Mouse (Mus musculus): ENCODE measurements around the gene Gm49394.

Gene Gm49394

GRCm38 (mm10) chr7:142659181-142659681 lies 10.5 kb downstream of the Gm49394 start:
- no peak for DNase-seq (ENCODE audit: inconsistent ontology term)

DNA sequence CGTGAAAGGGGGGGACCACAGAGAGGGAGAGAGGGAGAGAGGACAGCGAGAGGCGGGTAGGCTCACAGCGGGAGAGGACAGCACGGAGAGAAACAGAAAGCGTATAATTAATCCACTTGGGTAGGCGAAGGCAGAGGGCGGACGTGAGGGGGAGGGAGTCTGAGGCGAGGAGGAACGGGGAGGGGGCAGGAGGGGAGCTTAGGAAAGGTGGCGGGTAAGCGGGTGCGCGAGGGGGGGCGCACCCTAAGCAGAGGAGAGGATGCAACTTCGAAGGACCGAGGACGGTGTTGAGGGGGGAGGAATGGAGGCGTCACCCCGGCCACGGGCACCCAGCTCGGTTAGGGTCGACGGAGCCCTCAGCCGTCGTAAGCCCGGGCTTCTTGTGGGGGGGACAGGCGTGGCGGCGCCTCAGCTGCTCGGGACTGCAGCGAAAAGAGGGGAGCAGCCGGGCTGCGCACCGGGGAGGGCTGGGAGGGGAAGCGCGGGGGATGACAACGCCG lies 11.0 kb downstream of the Gm49394 start:
- DNase-seq (ENCODE audit: inconsistent ontology term): no peak

DNA sequence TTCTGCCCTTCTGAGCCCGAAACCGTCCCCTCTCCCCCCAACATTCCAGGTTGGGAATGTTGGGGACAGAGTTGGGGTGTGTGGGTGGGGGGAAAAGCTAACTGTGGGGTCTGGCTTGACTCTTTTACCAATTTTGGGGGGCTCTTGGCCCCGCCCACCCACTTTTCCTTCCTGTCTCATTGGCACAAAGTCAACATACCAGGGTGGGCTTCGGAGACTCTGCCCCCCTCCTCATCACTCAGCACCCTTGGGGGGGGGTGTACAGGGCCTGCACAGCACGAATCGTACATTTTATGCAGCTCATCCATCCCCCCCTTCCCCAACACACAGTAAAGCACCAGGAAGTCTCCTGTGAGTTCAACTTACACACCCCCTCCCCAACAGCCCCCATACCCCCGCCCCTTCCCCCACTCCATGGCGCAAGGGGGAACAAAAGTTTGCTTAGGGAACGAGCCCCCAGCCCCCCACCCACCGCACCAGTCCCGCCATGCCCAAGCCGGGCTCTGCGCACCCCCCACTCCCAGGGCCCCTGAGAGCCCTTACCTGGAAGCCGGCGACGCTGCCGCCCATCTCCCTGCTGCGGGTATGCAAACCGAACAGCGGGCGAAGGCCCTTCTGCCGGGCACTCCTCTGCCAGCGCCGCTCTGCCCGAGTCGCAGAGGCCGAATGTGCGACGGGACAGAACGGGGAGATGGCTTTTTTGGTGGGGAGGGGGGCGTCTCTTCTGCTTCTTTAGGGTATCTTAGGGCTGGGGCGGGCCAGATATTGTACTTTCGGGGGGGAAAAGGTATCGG lies 11.7 kb downstream of the Gm49394 start:
- no peak for DNase-seq (ENCODE audit: inconsistent ontology term)

DNA sequence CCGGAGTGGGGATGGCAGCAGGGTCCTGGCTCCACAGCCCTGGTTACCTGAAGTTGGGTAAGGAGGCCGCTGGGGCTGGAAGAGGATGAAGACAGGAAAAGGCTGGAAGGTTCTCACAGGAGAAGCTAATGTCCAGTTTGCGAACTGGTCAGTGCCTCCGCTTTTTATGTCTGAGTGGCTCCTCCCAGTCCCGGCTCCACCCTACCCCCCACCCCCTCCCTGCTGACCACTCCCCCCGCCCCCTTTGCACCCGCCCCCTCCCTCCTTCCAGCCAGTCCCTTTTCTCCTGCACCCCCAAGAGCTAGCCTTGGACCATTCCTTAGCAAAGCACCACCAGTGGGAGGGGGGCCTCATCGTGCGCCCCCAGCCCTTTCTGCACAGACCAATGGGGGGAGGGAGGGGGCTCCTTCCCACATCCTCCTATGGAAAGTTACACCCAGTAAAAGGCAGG lies 12.4 kb downstream of the Gm49394 start:
- DNase-seq (ENCODE audit: inconsistent ontology term): no peak

- DNase-seq (ENCODE audit: inconsistent ontology term): no peak
Observed at GRCm38 (mm10) chr7:142656055-142656454, 13.7 kb downstream of the Gm49394 start.

- no peak for DNase-seq (ENCODE audit: inconsistent ontology term)
Observed at GRCm38 (mm10) chr7:142655633-142656032, 14.1 kb downstream of the Gm49394 start.

DNA sequence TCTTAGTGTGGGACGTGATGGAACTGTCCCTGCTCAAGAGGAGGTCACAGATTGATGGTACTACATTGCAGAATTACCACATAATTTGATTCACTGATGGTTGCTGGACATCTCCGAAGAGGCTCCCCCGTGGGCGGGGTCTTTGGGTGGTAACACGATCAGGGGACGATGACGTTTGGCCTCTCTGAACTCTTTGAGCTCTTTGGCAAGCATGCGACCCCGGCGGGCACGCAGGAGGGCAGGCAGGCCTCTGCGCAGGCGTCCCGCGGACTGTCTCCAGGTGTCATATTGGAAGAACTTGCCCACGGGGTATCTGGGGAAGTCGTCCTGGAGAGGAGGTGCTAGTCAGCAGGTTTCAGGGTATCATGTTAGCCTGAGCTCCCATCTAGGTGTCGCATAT lies 16.0 kb downstream of the Gm49394 start:
- DNase-seq (ENCODE audit: inconsistent ontology term): no peak

- peak; percentile 95 for DNase-seq (ENCODE audit: inconsistent ontology term)
Observed at GRCm38 (mm10) chr7:142646676-142647075, 23.1 kb downstream of the Gm49394 start.

DNA sequence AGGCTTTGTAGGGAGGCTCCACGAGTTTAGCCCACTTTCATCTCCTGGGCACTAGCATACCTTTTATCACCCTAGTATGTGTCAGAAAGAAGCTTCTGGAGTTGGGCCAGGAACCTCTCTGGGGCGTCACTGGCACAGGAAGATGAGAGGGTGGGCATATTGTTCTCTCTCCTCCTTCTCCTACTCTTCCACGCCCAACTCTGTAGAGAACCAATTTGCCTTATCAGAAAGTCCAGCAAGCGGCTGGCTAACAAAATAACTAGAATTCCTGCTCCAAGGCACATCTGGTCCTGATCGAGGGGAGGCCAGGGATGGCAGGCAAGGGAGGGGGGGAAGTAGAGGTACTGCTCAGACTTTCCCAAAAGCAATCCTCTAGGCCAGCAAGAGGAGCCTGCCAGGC lies 24.7 kb downstream of the Gm49394 start:
- DNase-seq (ENCODE audit: inconsistent ontology term): no peak

- no peak for DNase-seq (ENCODE audit: inconsistent ontology term)
Observed at GRCm38 (mm10) chr7:142636178-142636577, 33.6 kb downstream of the Gm49394 start.

DNA sequence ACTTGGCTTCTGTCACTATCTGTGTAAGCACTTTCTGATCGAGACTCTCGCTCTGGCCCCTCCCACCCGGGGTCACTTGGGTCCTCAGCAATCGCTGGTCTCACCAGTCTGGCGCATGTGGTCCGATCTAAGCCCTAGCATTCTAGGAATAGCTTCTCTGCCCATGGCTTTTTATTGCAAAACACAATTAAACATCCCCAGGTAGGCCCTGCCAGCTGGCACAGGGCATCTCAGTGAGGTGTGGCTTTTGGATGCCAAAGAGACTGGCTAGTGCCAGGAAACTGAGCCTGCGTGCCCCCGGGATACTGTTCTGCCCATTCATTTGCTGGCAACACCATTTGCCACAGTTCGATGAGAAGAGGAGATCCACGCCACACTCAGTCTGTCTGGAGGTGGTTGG lies 39.1 kb downstream of the Gm49394 start:
- DNase-seq (ENCODE audit: inconsistent ontology term): peak; percentile 30

DNA sequence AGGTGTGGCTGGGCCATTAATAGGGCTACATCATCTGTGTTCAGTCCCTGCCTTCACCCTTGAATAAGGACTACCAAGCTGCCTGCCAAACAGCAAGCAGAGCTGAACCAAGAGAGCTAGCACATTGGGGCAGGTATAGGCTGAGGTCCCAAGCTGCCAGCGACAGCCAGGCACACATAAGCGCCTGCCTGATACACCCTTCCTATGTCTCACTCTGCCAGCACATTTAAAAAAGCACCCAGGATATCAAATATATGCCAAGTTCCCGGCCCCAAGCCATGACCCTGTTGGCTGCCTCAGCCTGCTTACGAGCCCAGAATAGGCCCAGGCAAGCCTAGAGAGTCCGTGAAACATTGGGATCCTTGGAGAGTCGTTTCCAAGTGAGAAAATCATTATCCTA lies 39.9 kb downstream of the Gm49394 start:
- DNase-seq (ENCODE audit: inconsistent ontology term): no peak

DNA sequence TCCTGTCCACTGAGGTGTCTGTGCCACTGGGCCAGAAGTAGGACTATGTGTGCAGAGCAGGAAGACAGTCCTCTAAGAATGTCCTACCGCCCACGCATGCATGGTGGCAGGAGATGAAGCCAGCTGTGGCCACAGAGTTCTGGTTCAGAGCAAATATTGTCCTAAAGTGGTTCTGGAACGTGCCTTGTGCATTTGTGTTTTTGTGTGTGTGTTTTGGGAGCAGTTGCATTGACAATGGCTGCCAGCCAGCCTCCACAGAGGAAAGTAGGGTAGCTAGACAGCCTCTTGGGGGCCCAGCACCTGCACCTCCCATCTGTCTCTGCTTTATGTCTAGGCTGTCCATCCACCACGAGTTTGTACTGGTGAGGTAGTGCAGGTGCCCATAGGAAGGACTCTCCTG lies 47.6 kb downstream of the Gm49394 start:
- DNase-seq (ENCODE audit: inconsistent ontology term): no peak

DNA sequence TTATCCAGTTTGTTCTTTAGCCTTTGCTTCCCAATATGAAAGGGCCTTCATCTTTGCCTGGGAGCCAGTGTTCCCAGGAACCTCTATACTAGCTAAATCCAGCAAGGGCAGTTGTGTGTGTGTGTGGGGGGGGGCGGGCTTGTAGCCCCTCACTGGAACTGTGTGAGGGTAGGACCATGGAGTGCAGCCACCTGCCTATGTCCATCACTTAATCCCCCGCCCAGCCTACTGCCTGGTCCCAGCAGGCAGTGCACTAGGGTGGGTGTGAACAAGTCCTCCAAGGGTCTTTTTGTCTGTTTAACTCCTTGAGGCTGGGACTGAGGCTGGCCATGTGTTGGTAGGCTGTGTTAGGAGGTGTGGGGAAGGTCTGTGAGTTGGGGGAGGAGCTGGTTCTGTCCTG lies 56.7 kb downstream of the Gm49394 start:
- no peak for DNase-seq (ENCODE audit: inconsistent ontology term)

- peak; percentile 23 for DNase-seq (ENCODE audit: inconsistent ontology term)
Observed at GRCm38 (mm10) chr7:142610627-142611406, 58.9 kb downstream of the Gm49394 start.

GRCm38 (mm10) chr7:142600921-142601320 lies 68.8 kb downstream of the Gm49394 start:
- no peak for DNase-seq (ENCODE audit: inconsistent ontology term)
